Mouse (Mus musculus): ENCODE measurements around the gene Arhgef6.

DNA sequence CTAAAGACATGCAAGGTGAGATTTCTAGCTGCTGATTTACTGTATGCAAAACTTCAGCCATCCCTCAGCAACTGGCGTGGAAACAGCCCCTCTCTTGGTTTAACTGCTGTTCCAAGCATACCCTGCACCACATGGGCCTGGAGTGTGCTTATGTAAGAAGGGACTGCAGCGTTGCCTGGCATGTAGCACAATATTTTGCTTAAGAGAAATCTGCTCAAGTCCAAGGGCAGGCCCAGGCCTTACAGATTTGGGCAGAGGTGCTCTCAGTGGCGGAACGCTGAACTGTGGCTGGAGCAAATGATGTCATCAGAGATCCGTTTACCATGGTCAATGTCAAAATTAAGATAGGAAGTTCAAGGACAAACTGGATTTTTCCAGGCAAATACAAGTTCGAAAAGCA, 13.6 kb downstream of the Arhgef6 start:
- TF ChIP-seq POLR2A (IDR thresholded peaks at IDR 0.05; ENCODE audit: low read depth, low read length) (no peak), CTCF (IDR thresholded peaks at IDR 0.05; ENCODE audit: extremely low read depth, insufficient read depth, insufficient read length, insufficient replicate concordance) (no peak)
